Mouse (Mus musculus) small intestine, adult 2 months (tissue): ENCODE data around the gene Pak4.

Experiments used
- CTCF ChIP-seq: fragments of 200-500 bp; IDR thresholded peaks from 2 replicates; pipeline ENCODE4 v1.5.1; 2012; ENCODE audit warnings: low read depth, mild to moderate bottlenecking, control low read depth, inconsistent platforms, low read length, moderate library complexity, mixed read lengths; ENCODE audit not compliant: insufficient replicate concordance, insufficient read length; ENCODE audit errors: extremely low read depth
- POLR2A ChIP-seq: fragments of 200-500 bp; IDR thresholded peaks from 2 replicates; pipeline ENCODE4 v1.6.1; 2012; ENCODE audit warnings: low read depth, mild to moderate bottlenecking, control low read depth, inconsistent platforms, low read length, moderate library complexity

GRCm38 (mm10) chr7:28591862-28592261 is 6.1 kb downstream of the Pak4 start:
- TF ChIP-seq CTCF, result no peak
- TF ChIP-seq POLR2A, result no peak
